ENCODE assay signal across 19 mouse cellular contexts in the genomic region with DNA sequence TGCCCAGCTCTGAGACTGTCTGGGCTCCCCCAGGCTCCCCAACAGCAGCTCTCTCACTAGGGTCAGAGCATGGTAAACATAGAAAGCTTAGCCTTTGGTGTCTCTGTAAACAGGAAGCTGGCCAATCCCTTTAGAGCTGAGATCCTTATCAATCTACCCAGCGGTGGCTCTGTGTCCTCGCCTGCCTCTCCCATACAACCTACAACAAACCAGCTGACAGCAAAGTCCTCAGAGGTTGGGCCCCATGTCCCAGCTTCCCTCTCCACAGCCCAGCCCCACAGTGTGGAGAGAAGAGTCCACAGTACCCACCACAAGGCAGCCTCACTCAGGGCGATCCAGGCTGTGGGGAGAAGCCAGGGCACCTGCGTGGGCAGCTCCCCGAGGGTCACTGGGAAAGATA. TPM values are rescaled to one million over a fixed set of nuclear protein-coding genes. Genes with fewer than 3 reads are reported as not detected.
DNase-seq lines count a peak whose midpoint lies in the region; ATAC-seq lines count a peak whose summit lies in the region.
"Had no signal": no experiment of that assay in that cellular context is flagged by ENCODE, and none has a peak within 500 bp of the region (broad histone marks: within the 10 kb centered on the region; RNA-seq: fewer than 3 reads in every experiment).

No protein-coding gene starts in this region.

- H3K4me3 ChIP-seq in kidney, embryonic 16.5 days (ENCODE audit: low read length) = no peak overlapping the region
- no peak overlapping the region for H3K4me3 ChIP-seq in intestine, embryonic 15.5 days (replicated peaks)
- H3K4me3 ChIP-seq in liver, embryonic 16.5 days (ENCODE audit: low read depth, low read length) = no peak overlapping the region
- H3K4me3 ChIP-seq in hindbrain, embryonic 16.5 days (ENCODE audit: low read length) = no peak overlapping the region
- H3K4me3 ChIP-seq: forebrain, embryonic 15.5 days; hindbrain, embryonic 15.5 days; limb, embryonic 15.5 days; myocyte had no signal

- no peak for ATAC-seq in kidney, embryonic 16.5 days (ENCODE audit: low FRiP score, low TSS enrichment)
- ATAC-seq in intestine, embryonic 15.5 days = peak; percentile 20; the same call in 1 of the 2 replicates
- peak; percentile 68 for ATAC-seq in liver, embryonic 16.5 days (ENCODE audit: low read depth)
- ATAC-seq in hindbrain, embryonic 16.5 days = no peak
- ATAC-seq: forebrain, embryonic 15.5 days had no signal

- H3K4me2 ChIP-seq in kidney, embryonic 16.5 days (replicated peaks; ENCODE audit: low read depth, low read length) = no peak overlapping the region
- no peak overlapping the region for H3K4me2 ChIP-seq in intestine, embryonic 15.5 days (replicated peaks)
- H3K4me2 ChIP-seq in liver, embryonic 16.5 days (ENCODE audit: low read depth, low read length) = no peak overlapping the region
- no peak overlapping the region for H3K4me2 ChIP-seq in hindbrain, embryonic 16.5 days (ENCODE audit: low read length)
- H3K4me2 ChIP-seq: forebrain, embryonic 15.5 days; hindbrain, embryonic 15.5 days; limb, embryonic 15.5 days; midbrain, embryonic 11.5 days had no signal

- 53% methylated on average over 5 of the region's 5 CpGs for WGBS in kidney, embryonic 16.5 days
- 38% methylated on average over 5 of the region's 5 CpGs for WGBS in intestine, embryonic 15.5 days
- 27% methylated on average over 5 of the region's 5 CpGs for WGBS in liver, embryonic 16.5 days (ENCODE audit: insufficient replicate concordance)
- 60% methylated on average over 5 of the region's 5 CpGs for WGBS in hindbrain, embryonic 16.5 days

- 0 out of 2 replicates have a peak overlapping the region, but pooled peaks have one; percentile 5 for H3K9ac ChIP-seq in kidney, embryonic 16.5 days (replicated peaks; ENCODE audit: low read length)
- H3K9ac ChIP-seq in intestine, embryonic 15.5 days = 0 out of 2 replicates have a peak overlapping the region, but pooled peaks have one; percentile 1
- H3K9ac ChIP-seq in liver, embryonic 16.5 days (ENCODE audit: low read depth, low read length) = no peak overlapping the region
- H3K9ac ChIP-seq in hindbrain, embryonic 16.5 days (ENCODE audit: low read depth, low read length) = no peak overlapping the region
- H3K9ac ChIP-seq: forebrain, embryonic 15.5 days; hindbrain, embryonic 15.5 days; limb, embryonic 15.5 days had no signal

- H3K27ac ChIP-seq in kidney, embryonic 16.5 days (ENCODE audit: low read length) = no peak overlapping the region
- no peak overlapping the region for H3K27ac ChIP-seq in intestine, embryonic 15.5 days
- H3K27ac ChIP-seq in liver, embryonic 16.5 days (ENCODE audit: low read length) = no peak overlapping the region
- no peak overlapping the region for H3K27ac ChIP-seq in hindbrain, embryonic 16.5 days (ENCODE audit: low read depth, low read length)
- H3K27ac ChIP-seq: forebrain, embryonic 15.5 days; hindbrain, embryonic 15.5 days; limb, embryonic 15.5 days had no signal

- no peaks in the 10 kb centered on the region for H3K36me3 ChIP-seq in kidney, embryonic 16.5 days (ENCODE audit: insufficient read depth, low read length)
- H3K36me3 ChIP-seq in intestine, embryonic 15.5 days = no peaks in the 10 kb centered on the region
- no peaks in the 10 kb centered on the region for H3K36me3 ChIP-seq in liver, embryonic 16.5 days (ENCODE audit: control insufficient read depth, insufficient read depth)
- no peaks in the 10 kb centered on the region for H3K36me3 ChIP-seq in hindbrain, embryonic 16.5 days (ENCODE audit: control insufficient read depth, insufficient read depth, low read length)
- H3K36me3 ChIP-seq: forebrain, embryonic 15.5 days; hindbrain, embryonic 15.5 days; limb, embryonic 15.5 days had no signal

- DNase-seq in kidney, postnatal 10 days = no peak
- peak; percentile 70 for DNase-seq in lung, postnatal 36 days
- no peak for DNase-seq in left cerebral cortex, adult 11 months (ENCODE audit: low spot score)
- DNase-seq in adrenal gland, adult 18-20 months (ENCODE audit: low spot score in 2 of 2) = no peak
- DNase-seq: B cell, adult 2 months; cerebellum, adult 2 months; heart, adult 11 months; heart, postnatal 10 days; kidney, postnatal 14 days; right cerebral cortex, adult 18-20 months had no signal

- no peaks in the 10 kb centered on the region for H3K9me3 ChIP-seq in kidney, embryonic 16.5 days (ENCODE audit: low read length)
- no peaks in the 10 kb centered on the region for H3K9me3 ChIP-seq in intestine, embryonic 15.5 days
- H3K9me3 ChIP-seq in liver, embryonic 16.5 days (replicated peaks; ENCODE audit: control insufficient read depth, low read length) = no peaks in the 10 kb centered on the region
- H3K9me3 ChIP-seq in hindbrain, embryonic 16.5 days (ENCODE audit: control insufficient read depth, low read length) = no peaks in the 10 kb centered on the region
- H3K9me3 ChIP-seq: forebrain, embryonic 15.5 days; hindbrain, embryonic 15.5 days; limb, embryonic 15.5 days had no signal

- no peaks in the 10 kb centered on the region for H3K27me3 ChIP-seq in kidney, embryonic 16.5 days (ENCODE audit: insufficient read depth, low read length)
- H3K27me3 ChIP-seq in intestine, embryonic 15.5 days (replicated peaks) = no peaks in the 10 kb centered on the region
- no peaks in the 10 kb centered on the region for H3K27me3 ChIP-seq in liver, embryonic 16.5 days (ENCODE audit: control insufficient read depth, insufficient read depth, low read depth, low read length)
- H3K27me3 ChIP-seq in hindbrain, embryonic 16.5 days (replicated peaks; ENCODE audit: control insufficient read depth, insufficient read depth, low read length) = no peaks in the 10 kb centered on the region
- H3K27me3 ChIP-seq: forebrain, embryonic 15.5 days; hindbrain, embryonic 15.5 days; limb, embryonic 15.5 days had no signal

- H3K4me1 ChIP-seq in kidney, embryonic 16.5 days (ENCODE audit: insufficient read depth, low read length) = peaks cover 13% of the 10 kb centered on the region; the same call in 1 of the 2 replicates
- H3K4me1 ChIP-seq in intestine, embryonic 15.5 days (replicated peaks) = peaks cover 22% of the 10 kb centered on the region; the same call in 1 of the 2 replicates
- H3K4me1 ChIP-seq in liver, embryonic 16.5 days (ENCODE audit: control insufficient read depth, low read depth, low read length) = peaks cover 4% of the 10 kb centered on the region; the same call in 1 of the 2 replicates
- peaks cover 6% of the 10 kb centered on the region for H3K4me1 ChIP-seq in hindbrain, embryonic 16.5 days (ENCODE audit: control insufficient read depth, insufficient read depth, low read depth, low read length)

RNA-seq across cellular contexts. Expression of gene Adgre5, which starts 38.5 kb away (rescaled TPM):
- polyA plus RNA-seq in kidney, embryonic 16.5 days (2015; fragmentation: Nextera tagmentation; extraction: Ambion mirVana) = 40.7 and 42.5 TPM in 2 replicates
- polyA plus RNA-seq in intestine, embryonic 15.5 days (2015; fragmentation: Nextera tagmentation; extraction: Ambion mirVana) = 32.3 and 35.4 TPM in 2 replicates
- polyA plus RNA-seq in liver, embryonic 16.5 days (2015; fragmentation: Nextera tagmentation; extraction: Ambion mirVana) = 16.2 and 18.3 TPM in 2 replicates
- 10 to 100 TPM; 23.4 to 35.3 TPM for total RNA-seq in adrenal gland, adult 18-20 months (2021)
- polyA plus RNA-seq in hindbrain, embryonic 16.5 days (2015; fragmentation: Nextera tagmentation; extraction: Ambion mirVana) = 9.9 and 14.6 TPM in 2 replicates

Comparison
In these comparisons a context has a peak if more than half of its experiments do, and no peak if none do; other contexts are left out.
1. ATAC-seq: peak in intestine, embryonic 15.5 days (single experiment) and liver, embryonic 16.5 days (single experiment); none in kidney, embryonic 16.5 days (single experiment) and hindbrain, embryonic 16.5 days (single experiment).
2. H3K9ac ChIP-seq: peak in kidney, embryonic 16.5 days (single experiment) and intestine, embryonic 15.5 days (single experiment); none in liver, embryonic 16.5 days (single experiment) and hindbrain, embryonic 16.5 days (single experiment).